Mouse (Mus musculus): Measurements from ENCODE around the gene Fam214a.
A peak's percentile ranks its signal among the peaks of the same experiment; 100 is the strongest.

The Fam214a gene

DNA sequence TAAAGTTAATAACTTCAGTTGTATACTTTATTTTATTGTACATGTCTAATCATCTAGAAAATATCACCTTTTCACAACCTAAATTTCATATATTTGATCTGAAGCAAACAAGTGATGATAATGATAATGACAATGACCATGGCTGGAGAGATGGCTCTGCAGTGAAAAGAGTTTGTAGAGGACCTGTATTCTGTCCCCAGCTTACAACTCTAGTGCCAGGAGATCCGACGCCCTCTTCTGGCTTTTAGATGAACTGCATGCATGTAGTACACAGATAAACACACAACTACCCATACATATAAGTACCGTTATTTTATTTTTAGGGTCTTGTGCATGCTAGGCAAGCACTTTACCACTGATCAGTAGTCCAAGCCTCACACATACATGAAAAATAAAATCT lies 1.2 kb upstream of the Fam214a start:
- DNase-seq (ENCODE audit: low read depth, low spot score): peak; percentile 74

GRCm38 (mm10) chr9:74952106-74952505 lies 578 bp upstream of the Fam214a start:
- no peak for DNase-seq (ENCODE audit: low read depth, low spot score)

DNA sequence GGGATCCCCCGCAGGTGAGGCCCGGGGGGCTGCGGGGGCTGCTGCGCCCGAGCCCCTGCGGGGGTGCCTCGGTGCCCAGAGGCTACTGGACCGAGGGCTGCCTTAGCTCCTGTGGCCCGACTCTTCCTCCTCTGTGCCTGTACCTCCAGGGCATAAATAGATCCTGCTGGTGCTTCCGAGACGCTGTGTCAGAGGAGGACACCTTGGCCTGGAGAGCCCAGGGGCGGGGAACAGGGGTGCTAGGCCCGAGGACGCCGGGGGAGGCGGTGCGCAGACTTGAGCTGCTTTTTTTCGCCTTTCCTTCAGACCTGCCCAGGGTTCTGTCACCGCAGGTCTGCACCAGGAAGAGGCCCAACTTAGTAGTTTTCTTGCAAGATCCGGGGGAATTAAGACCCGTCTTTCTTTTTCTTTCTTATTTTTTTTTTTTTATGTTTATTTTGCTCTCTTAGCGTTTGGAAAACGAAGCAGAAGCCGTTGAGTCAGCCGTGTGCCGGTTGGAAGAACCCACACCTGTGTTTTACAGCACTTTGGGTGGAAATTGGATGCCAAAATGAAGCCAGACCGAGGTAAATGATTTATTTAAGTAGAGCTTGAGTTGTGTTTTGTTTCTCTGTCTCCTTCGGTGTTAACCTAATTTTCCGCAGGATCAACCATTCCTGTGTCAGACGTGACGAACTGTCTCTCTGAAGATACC lies 728 bp downstream of the Fam214a start:
- peak; percentile 69 for DNase-seq (ENCODE audit: low read depth, low spot score)

- DNase-seq (ENCODE audit: low read depth, low spot score): no peak
These were observed 1.2 kb downstream of the Fam214a start for GRCm38 (mm10) chr9:74953959-74954279.

GRCm38 (mm10) chr9:74954387-74954786 lies 1.7 kb downstream of the Fam214a start:
- DNase-seq (ENCODE audit: low read depth, low spot score): no peak

- no peak for DNase-seq (ENCODE audit: low read depth, low spot score)
These were observed 7.9 kb downstream of the Fam214a start for GRCm38 (mm10) chr9:74960630-74961029.

- peak; percentile 76 for DNase-seq (ENCODE audit: low read depth, low spot score)
These were observed 8.4 kb downstream of the Fam214a start for GRCm38 (mm10) chr9:74961073-74961575.

- DNase-seq (ENCODE audit: low read depth, low spot score): no peak
These were observed 11.3 kb downstream of the Fam214a start for GRCm38 (mm10) chr9:74963953-74964352.

GRCm38 (mm10) chr9:74964866-74965384 lies 12.2 kb downstream of the Fam214a start:
- no peak for DNase-seq (ENCODE audit: low read depth, low spot score)

- DNase-seq (ENCODE audit: low read depth, low spot score): no peak
These were observed 13.5 kb downstream of the Fam214a start for GRCm38 (mm10) chr9:74966200-74966599.

DNA sequence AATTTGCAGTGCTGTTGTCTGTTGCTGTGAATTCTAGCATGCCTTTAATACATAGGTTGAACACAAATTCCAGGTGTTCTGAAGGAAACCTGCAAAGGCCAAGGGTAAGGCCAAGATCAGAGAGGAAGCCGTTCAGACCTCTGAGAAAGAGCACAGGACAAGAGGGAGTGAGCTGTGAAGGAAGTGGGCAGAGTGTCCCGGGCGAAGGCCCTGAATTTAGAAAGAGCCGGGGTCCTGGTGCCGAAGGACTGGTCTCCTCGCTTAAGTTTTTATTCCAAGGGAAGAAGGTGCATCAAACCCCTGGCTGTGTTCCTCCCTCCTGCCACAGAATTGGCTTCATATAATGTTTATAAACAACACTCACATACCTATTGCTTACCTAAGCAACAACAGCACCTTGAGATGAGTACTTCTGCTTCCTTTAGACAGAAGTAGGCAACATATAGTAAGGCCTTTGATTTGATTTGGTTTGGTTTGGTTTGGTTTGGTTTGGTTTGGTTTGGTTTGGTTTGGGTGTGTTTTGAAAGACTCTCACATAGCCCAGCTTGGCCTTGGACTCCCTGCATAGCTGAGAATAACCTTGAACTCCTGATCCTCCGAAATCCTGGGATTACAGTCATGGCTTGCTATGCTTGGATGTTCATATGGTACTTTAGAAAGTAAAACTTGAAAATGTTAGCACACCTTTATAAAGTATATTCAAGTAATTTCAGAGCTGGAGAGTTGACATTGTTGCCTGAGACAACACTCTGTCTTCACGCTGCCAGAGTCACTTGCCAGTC lies 16.2 kb downstream of the Fam214a start:
- DNase-seq (ENCODE audit: low read depth, low spot score): no peak

DNA sequence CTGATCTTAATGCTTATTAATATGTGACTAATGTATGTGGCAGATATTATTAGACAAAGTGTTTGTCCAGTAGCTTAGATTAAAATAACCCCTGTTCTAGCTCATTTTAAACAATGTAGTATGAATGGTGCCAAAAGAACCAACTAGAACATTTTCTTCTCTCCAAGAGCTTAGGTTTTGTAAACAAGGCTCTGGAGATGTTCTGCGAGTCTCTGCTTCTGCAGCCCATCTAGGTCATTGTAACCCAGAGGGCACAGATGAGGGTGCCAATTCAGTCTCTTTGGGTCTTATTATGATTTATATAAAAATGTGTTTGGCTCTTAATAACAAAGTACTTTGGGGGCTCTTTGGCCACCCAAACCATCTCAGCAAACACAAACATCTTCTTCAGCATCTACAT lies 17.9 kb downstream of the Fam214a start:
- no peak for DNase-seq (ENCODE audit: low read depth, low spot score)

- DNase-seq (ENCODE audit: low read depth, low spot score): no peak
These were observed 18.7 kb downstream of the Fam214a start for GRCm38 (mm10) chr9:74971191-74971976.

- DNase-seq (ENCODE audit: low read depth, low spot score): no peak
These were observed 20.1 kb downstream of the Fam214a start for GRCm38 (mm10) chr9:74972736-74973135.

DNA sequence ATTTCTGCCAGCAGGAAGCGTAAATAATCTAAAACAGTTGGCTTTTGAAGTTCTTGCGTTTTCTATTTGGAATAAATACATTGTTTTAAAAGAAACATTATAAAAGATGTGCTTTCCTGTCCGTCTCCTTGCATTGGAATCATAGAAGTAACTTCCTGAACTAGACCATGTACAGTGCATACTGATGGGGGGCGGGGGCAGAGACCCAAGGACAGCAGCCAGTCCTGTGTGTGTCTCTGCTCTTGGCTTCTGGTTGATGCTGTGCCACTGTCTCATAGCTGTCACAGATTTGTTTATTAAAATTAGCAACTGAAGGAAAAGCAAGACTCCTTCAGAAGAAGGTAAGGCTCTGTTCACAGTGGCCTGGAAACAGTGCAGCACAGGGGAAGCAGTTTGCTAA lies 20.5 kb downstream of the Fam214a start:
- no peak for DNase-seq (ENCODE audit: low read depth, low spot score)

DNA sequence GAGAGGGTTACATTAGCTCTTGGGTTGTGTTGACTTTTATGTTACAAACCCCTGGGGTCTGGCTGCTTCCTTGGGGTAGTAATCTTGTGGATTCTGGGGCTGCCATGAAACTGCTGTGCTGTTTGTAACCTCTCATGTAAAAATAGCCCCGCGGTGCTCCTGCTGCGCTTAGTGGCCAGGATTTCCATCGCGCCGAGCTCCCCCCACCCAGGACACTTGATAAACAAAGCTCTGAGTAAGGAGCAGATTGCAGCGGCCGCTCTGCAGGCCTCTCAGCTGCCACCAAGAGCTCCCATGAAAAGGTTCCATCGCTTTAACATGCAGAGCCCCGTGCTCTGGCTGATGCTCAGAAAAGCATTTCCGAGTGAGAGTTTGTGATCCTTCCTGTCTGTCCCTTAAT lies 22.1 kb downstream of the Fam214a start:
- peak; percentile 13 for DNase-seq (ENCODE audit: low read depth, low spot score)

GRCm38 (mm10) chr9:74975416-74975815 lies 22.7 kb downstream of the Fam214a start:
- no peak for DNase-seq (ENCODE audit: low read depth, low spot score)

GRCm38 (mm10) chr9:74975911-74976563 lies 23.4 kb downstream of the Fam214a start:
- DNase-seq (ENCODE audit: low read depth, low spot score): peak; percentile 87

- DNase-seq (ENCODE audit: low read depth, low spot score): no peak
These were observed 24.6 kb downstream of the Fam214a start for GRCm38 (mm10) chr9:74977251-74977650.

DNA sequence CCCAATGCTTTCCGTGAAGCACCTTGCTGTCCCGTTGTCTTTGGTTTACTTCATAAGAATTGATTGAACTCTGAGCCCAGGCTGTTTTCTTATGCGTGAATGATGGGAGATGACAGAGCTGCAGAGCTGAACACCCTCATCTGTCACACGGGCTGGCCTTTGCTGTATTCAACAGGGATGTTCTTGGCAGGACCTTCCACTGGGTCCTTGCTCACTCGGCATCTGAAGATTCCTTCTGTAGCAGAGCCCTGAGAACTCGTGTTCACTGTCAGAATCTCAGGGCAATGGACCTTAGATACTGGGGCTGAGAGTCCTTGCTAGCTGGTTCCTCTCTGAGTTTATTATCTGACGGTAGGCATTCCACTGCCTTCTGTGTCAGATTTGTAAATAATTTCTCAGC lies 25.3 kb downstream of the Fam214a start:
- DNase-seq (ENCODE audit: low read depth, low spot score): no peak

GRCm38 (mm10) chr9:74978868-74979267 lies 26.2 kb downstream of the Fam214a start:
- no peak for DNase-seq (ENCODE audit: low read depth, low spot score)

DNA sequence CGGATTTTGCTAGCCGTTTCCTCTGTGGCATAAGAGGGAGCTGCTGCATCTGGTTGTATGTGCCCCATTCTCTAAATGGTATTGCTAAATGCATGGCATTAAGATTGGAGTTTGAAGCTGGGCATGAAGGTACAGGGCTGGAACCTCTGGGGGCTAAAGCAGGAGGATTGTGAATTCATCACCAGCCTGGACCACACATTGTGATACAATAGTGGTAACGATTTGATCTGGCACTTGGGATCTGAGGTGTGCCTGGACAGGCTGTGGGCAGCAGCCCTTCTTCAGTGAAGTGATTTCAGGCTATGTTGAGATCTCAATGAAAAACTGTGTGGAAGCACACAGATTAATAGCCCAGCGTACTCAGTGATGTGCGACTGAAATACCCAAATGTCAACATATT lies 26.7 kb downstream of the Fam214a start:
- DNase-seq (ENCODE audit: low read depth, low spot score): no peak

Measured in R1 (cell line).